Mouse (Mus musculus) adrenal gland (tissue): ENCODE results near the gene Prdm16.

Source experiments
- intact Hi-C: fragments of 180-260 bp; cut with DNase I; formaldehyde crosslinking; loops from one replicate; pipeline ENCODE4 v1.15.1; 2025

Prdm16 gene

GRCm38 (mm10) chr4:154563201-154563600, 73.5 kb downstream of the Prdm16 start:
- intact Hi-C loops: no loop called here

- intact Hi-C loops: no loop called here
Observed at GRCm38 (mm10) chr4:154558041-154558440, 78.6 kb downstream of the Prdm16 start.

- intact Hi-C loops: no loop called here
Observed at GRCm38 (mm10) chr4:154557168-154557567, 79.5 kb downstream of the Prdm16 start.

- intact Hi-C loops: no loop called here
Observed at GRCm38 (mm10) chr4:154556418-154556817, 80.3 kb downstream of the Prdm16 start.

- intact Hi-C loops: no loop called here
Observed at GRCm38 (mm10) chr4:154549961-154550393, 86.7 kb downstream of the Prdm16 start.

GRCm38 (mm10) chr4:154549497-154549896, 87.2 kb downstream of the Prdm16 start:
- intact Hi-C loops: no loop called here

GRCm38 (mm10) chr4:154547176-154547855, 89.4 kb downstream of the Prdm16 start:
- intact Hi-C loops: no loop called here

- intact Hi-C loops: no loop called here
Observed at GRCm38 (mm10) chr4:154545296-154545695, 91.4 kb downstream of the Prdm16 start.

- intact Hi-C loops: no loop called here
Observed at GRCm38 (mm10) chr4:154543921-154544320, 92.8 kb downstream of the Prdm16 start.

GRCm38 (mm10) chr4:154543128-154543527, 93.5 kb downstream of the Prdm16 start:
- intact Hi-C loops: no loop called here

- intact Hi-C loops: no loop called here
Observed at GRCm38 (mm10) chr4:154542568-154542967, 94.1 kb downstream of the Prdm16 start.

- intact Hi-C loops: no loop called here
Observed at GRCm38 (mm10) chr4:154541632-154542276, 94.9 kb downstream of the Prdm16 start.

- intact Hi-C loops: no loop called here
Observed at GRCm38 (mm10) chr4:154540671-154541070, 96.0 kb downstream of the Prdm16 start.

GRCm38 (mm10) chr4:154539703-154540102, 97.0 kb downstream of the Prdm16 start:
- intact Hi-C loops: no loop called here

GRCm38 (mm10) chr4:154538727-154539126, 97.9 kb downstream of the Prdm16 start:
- intact Hi-C loops: no loop called here

- intact Hi-C loops: no loop called here
Observed at GRCm38 (mm10) chr4:154536110-154536509, 100.6 kb downstream of the Prdm16 start.

- intact Hi-C loops: no loop called here
Observed at GRCm38 (mm10) chr4:154531368-154531767, 105.3 kb downstream of the Prdm16 start.

GRCm38 (mm10) chr4:154530336-154530735, 106.3 kb downstream of the Prdm16 start:
- intact Hi-C loops: no loop called here

GRCm38 (mm10) chr4:154527506-154527905, 109.2 kb downstream of the Prdm16 start:
- intact Hi-C loops: no loop called here

GRCm38 (mm10) chr4:154526351-154526786, 110.3 kb downstream of the Prdm16 start:
- intact Hi-C loops: no loop called here

- intact Hi-C loops: no loop called here
Observed at GRCm38 (mm10) chr4:154523898-154524297, 112.8 kb downstream of the Prdm16 start.

GRCm38 (mm10) chr4:154521881-154522676, 114.6 kb downstream of the Prdm16 start:
- intact Hi-C loops: no loop called here
